Mouse (Mus musculus) gastrocnemius, adult 18-20 months (tissue): ENCODE data around the gene Pdia6. TPM values are rescaled to one million over a fixed set of nuclear protein-coding genes. Genes with fewer than 3 reads are reported as not detected.

Experiments used
- DNase-seq: peaks from one replicate; pipeline ENCODE4 v3.0.0; 2021; ENCODE audit warnings: low spot score
- long read RNA-seq, 2 experiments: library from polyadenylated mRNA; stranded (forward); transcript quantifications; one replicate each; pipeline ENCODE4 v2.0.0; 2021
- total RNA-seq, 2 experiments: library from RNA; stranded (reverse); gene quantifications; 2 replicates each; pipeline ENCODE4 v1.2.3; 2021

Pdia6 gene
- total RNA-seq = 10 to 100 TPM; 33.3 to 42.8 TPM
- long read RNA-seq, experiment 1, transcript Pdia6-201 (13 exons, 2,175 nt) = major isoform, 83 of 87 reads
- long read RNA-seq, experiment 1, partial matches to known transcripts = 2 of 87 reads
- long read RNA-seq, experiment 1, other reads (novel, unspliced or antisense) = 2 of 87 reads
- long read RNA-seq, experiment 2, transcript Pdia6-201 (13 exons, 2,175 nt) = major isoform, 66 of 72 reads
- long read RNA-seq, experiment 2, partial matches to known transcripts = 5 of 72 reads
- long read RNA-seq, experiment 2, other reads (novel, unspliced or antisense) = 1 of 72 reads

GRCm38 (mm10) chr12:17265971-17266672 lies at the start of gene Pdia6:
Gene Pdia6, plus strand, starts transcription at chr12:17266545.
- DNase-seq = peak; percentile 90

GRCm38 (mm10) chr12:17218390-17218789 lies 48.0 kb upstream of the Pdia6 start:
- DNase-seq = no peak

- DNase-seq = no peak
Measured at GRCm38 (mm10) chr12:17219107-17219506, 47.2 kb upstream of the Pdia6 start.

GRCm38 (mm10) chr12:17220631-17221030 lies 45.7 kb upstream of the Pdia6 start:
- peak; percentile 64 for DNase-seq

- peak; percentile 28 for DNase-seq
Measured at GRCm38 (mm10) chr12:17221891-17222428, 44.4 kb upstream of the Pdia6 start.

GRCm38 (mm10) chr12:17223050-17223449 lies 43.3 kb upstream of the Pdia6 start:
- DNase-seq = no peak

GRCm38 (mm10) chr12:17225012-17225411 lies 41.3 kb upstream of the Pdia6 start:
- DNase-seq = peak; percentile 86

- DNase-seq = no peak
Measured at GRCm38 (mm10) chr12:17227903-17228302, 38.4 kb upstream of the Pdia6 start.

GRCm38 (mm10) chr12:17230581-17230980 lies 35.8 kb upstream of the Pdia6 start:
- DNase-seq = no peak

GRCm38 (mm10) chr12:17231513-17231912 lies 34.8 kb upstream of the Pdia6 start:
- peak; percentile 58 for DNase-seq

- no peak for DNase-seq
Measured at GRCm38 (mm10) chr12:17235535-17236313, 30.6 kb upstream of the Pdia6 start.

- no peak for DNase-seq
Measured at GRCm38 (mm10) chr12:17238588-17239427, 27.5 kb upstream of the Pdia6 start.

- DNase-seq = peak; percentile 53
Measured at GRCm38 (mm10) chr12:17239428-17239688, 27.0 kb upstream of the Pdia6 start.

- DNase-seq = peak; percentile 64
Measured at GRCm38 (mm10) chr12:17241016-17241415, 25.3 kb upstream of the Pdia6 start.

- DNase-seq = no peak
Measured at GRCm38 (mm10) chr12:17241614-17242013, 24.7 kb upstream of the Pdia6 start.

- peak; percentile 69 for DNase-seq
Measured at GRCm38 (mm10) chr12:17242041-17242440, 24.3 kb upstream of the Pdia6 start.

GRCm38 (mm10) chr12:17250962-17251361 lies 15.4 kb upstream of the Pdia6 start:
- no peak for DNase-seq

- DNase-seq = peak; percentile 67
Measured at GRCm38 (mm10) chr12:17253069-17253468, 13.3 kb upstream of the Pdia6 start.

- no peak for DNase-seq
Measured at GRCm38 (mm10) chr12:17255602-17256001, 10.7 kb upstream of the Pdia6 start.

GRCm38 (mm10) chr12:17256905-17257304 lies 9.4 kb upstream of the Pdia6 start:
- peak; percentile 63 for DNase-seq

- DNase-seq = no peak
Measured at GRCm38 (mm10) chr12:17258431-17258830, 7.9 kb upstream of the Pdia6 start.
